Mouse (Mus musculus) MEL (cell line): Measurements from ENCODE around the gene Rbm15. TPM values are rescaled to one million over a fixed set of nuclear protein-coding genes. Genes with fewer than 3 reads are reported as not detected.

Experiments used
- DNase-seq: peaks from one replicate; pipeline ENCODE4 v3.0.0; 2011; ENCODE audit warnings: low read depth, low spot score
- H3K27ac ChIP-seq: 2 replicates; pipeline ENCODE4 v1.5.1; 2012; ENCODE audit warnings: low read depth, mild to moderate bottlenecking, control low read depth, low read length, moderate library complexity; ENCODE audit not compliant: control insufficient read depth
- H3K27me3 ChIP-seq, 2 experiments: fragments of 150-350 bp in 1 of 2; sonication (generic) in 1 of 2; 2 replicates each; pipeline ENCODE4 v1.6.1; 2012; ENCODE audit warnings: low read length in 2 of 2, mild to moderate bottlenecking in 2 of 2, improper control_type of control experiment in 1 of 2, moderate library complexity in 1 of 2; ENCODE audit not compliant: insufficient read depth in 2 of 2, control insufficient read depth in 1 of 2
- H3K36me3 ChIP-seq, 2 experiments: 2 replicates each; pipeline ENCODE4 v1.6.1; 2012 to 2014; ENCODE audit warnings: low read length in 2 of 2, improper control_type of control experiment in 1 of 2, inconsistent platforms in 1 of 2, mild to moderate bottlenecking in 1 of 2; ENCODE audit not compliant: insufficient read depth in 2 of 2, control insufficient read depth in 1 of 2
- H3K4me1 ChIP-seq, 2 experiments: fragments of 150-350 bp in 1 of 2; sonication (generic) in 1 of 2; 2 replicates each; pipeline ENCODE4 v1.6.1; 2012; ENCODE audit warnings: low read length in 2 of 2, improper control_type of control experiment in 1 of 2, mild to moderate bottlenecking in 1 of 2; ENCODE audit not compliant: insufficient read depth in 2 of 2, control insufficient read depth in 1 of 2
- H3K4me3 ChIP-seq, 2 experiments: fragments of 150-350 bp in 1 of 2; sonication (generic) in 1 of 2; 2 replicates each; pipeline ENCODE4 v1.5.1; 2012; ENCODE audit warnings: low read depth in 2 of 2, low read length in 2 of 2, mild to moderate bottlenecking in 2 of 2, moderate library complexity in 2 of 2, control low read depth in 1 of 2, improper control_type of control experiment in 1 of 2; ENCODE audit not compliant: control insufficient read depth in 1 of 2, insufficient read depth in 1 of 2
- H3K79me2 ChIP-seq: 2 replicates; pipeline ENCODE4 v1.6.1; 2012; ENCODE audit warnings: mild to moderate bottlenecking, low read length, moderate library complexity; ENCODE audit not compliant: control insufficient read depth, poor library complexity, insufficient read depth
- H3K9ac ChIP-seq: 2 replicates; pipeline ENCODE4 v1.6.1; 2012; ENCODE audit warnings: low read depth, mild to moderate bottlenecking, control low read depth, low read length, moderate library complexity; ENCODE audit not compliant: control insufficient read depth, poor library complexity, severe bottlenecking
- H3K9me3 ChIP-seq: fragments of 150-350 bp; sonication (generic); replicated peaks from 2 replicates; pipeline ENCODE4 v1.6.1; 2012; ENCODE audit warnings: mild to moderate bottlenecking, low read length, improper control_type of control experiment, moderate library complexity; ENCODE audit not compliant: insufficient read depth
- BHLHE40 ChIP-seq: IDR thresholded peaks from 2 replicates; pipeline ENCODE4 v1.6.1; 2012; ENCODE audit warnings: low read depth, mild to moderate bottlenecking, inconsistent platforms, low read length, improper control_type of control experiment, borderline replicate concordance
- CHD1 ChIP-seq: IDR thresholded peaks from 2 replicates; pipeline ENCODE4 v1.6.1; 2012; ENCODE audit warnings: low read depth, mild to moderate bottlenecking, inconsistent platforms, low read length, improper control_type of control experiment
- CHD2 ChIP-seq: IDR thresholded peaks from 2 replicates; pipeline ENCODE4 v1.6.1; 2011; ENCODE audit warnings: low read length, improper control_type of control experiment
- CTCF ChIP-seq, 3 experiments: IDR thresholded peaks in 2 of 3; conservative IDR thresholded peaks in 1 of 3; 2 replicates each; pipeline ENCODE4 v1.5.1; 2011 to 2012; ENCODE audit warnings: low read length in 3 of 3, low read depth in 2 of 3, mild to moderate bottlenecking in 2 of 3, improper control_type of control experiment in 1 of 3, inconsistent platforms in 1 of 3, mixed read lengths in 1 of 3, moderate library complexity in 1 of 3; ENCODE audit not compliant: control insufficient read depth in 1 of 3, insufficient read depth in 1 of 3, poor library complexity in 1 of 3, severe bottlenecking in 1 of 3
- E2F4 ChIP-seq: IDR thresholded peaks from 2 replicates; pipeline ENCODE4 v1.6.1; 2011; ENCODE audit warnings: low read depth, low read length, improper control_type of control experiment, borderline replicate concordance
- EP300 ChIP-seq, 2 experiments: IDR thresholded peaks; 2 replicates each; pipeline ENCODE4 v1.6.1; 2011; ENCODE audit warnings: improper control_type of control experiment in 2 of 2, low read length in 2 of 2, low read depth in 1 of 2, mild to moderate bottlenecking in 1 of 2
- GABPA ChIP-seq: IDR thresholded peaks from 2 replicates; pipeline ENCODE4 v1.6.1; 2012; ENCODE audit warnings: low read depth, mild to moderate bottlenecking, inconsistent platforms, low read length, improper control_type of control experiment, moderate library complexity
- HCFC1 ChIP-seq: IDR thresholded peaks from 2 replicates; pipeline ENCODE4 v1.6.1; 2012; ENCODE audit warnings: low read depth, mild to moderate bottlenecking, inconsistent platforms, low read length, improper control_type of control experiment, moderate library complexity
- JUND ChIP-seq: IDR thresholded peaks from 2 replicates; pipeline ENCODE4 v1.6.1; 2011; ENCODE audit warnings: low read depth, mild to moderate bottlenecking, improper control_type of control experiment, low read length
- MAX ChIP-seq: IDR thresholded peaks from 2 replicates; pipeline ENCODE4 v1.6.1; 2011; ENCODE audit warnings: low read length, improper control_type of control experiment
- MAZ ChIP-seq: IDR thresholded peaks from 2 replicates; pipeline ENCODE4 v1.6.1; 2012; ENCODE audit warnings: low read depth, mild to moderate bottlenecking, inconsistent platforms, low read length, improper control_type of control experiment
- MXI1 ChIP-seq: IDR thresholded peaks from 2 replicates; pipeline ENCODE4 v1.6.1; 2011; ENCODE audit warnings: mild to moderate bottlenecking, low read depth, low read length, improper control_type of control experiment
- MYC ChIP-seq: IDR thresholded peaks from 2 replicates; pipeline ENCODE4 v1.6.1; 2011; ENCODE audit warnings: low read depth, mild to moderate bottlenecking, low read length, improper control_type of control experiment, moderate library complexity
- NRF1 ChIP-seq: IDR thresholded peaks from 2 replicates; pipeline ENCODE4 v1.6.1; 2014; ENCODE audit warnings: low read depth, mild to moderate bottlenecking, inconsistent platforms, low read length, improper control_type of control experiment, moderate library complexity; ENCODE audit not compliant: poor library complexity, insufficient read depth, severe bottlenecking
- POLR2AphosphoS2 ChIP-seq: IDR thresholded peaks from 2 replicates; pipeline ENCODE4 v1.6.1; 2011; ENCODE audit warnings: low read length, improper control_type of control experiment
- RCOR1 ChIP-seq: IDR thresholded peaks from 2 replicates; pipeline ENCODE4 v1.6.1; 2012; ENCODE audit warnings: low read depth, mild to moderate bottlenecking, inconsistent platforms, low read length, improper control_type of control experiment
- SIN3A ChIP-seq: IDR thresholded peaks from 2 replicates; pipeline ENCODE4 v1.6.1; 2012; ENCODE audit warnings: low read length, improper control_type of control experiment, inconsistent platforms
- TAL1 ChIP-seq: IDR thresholded peaks from 2 replicates; pipeline ENCODE4 v1.6.1; 2012; ENCODE audit warnings: mild to moderate bottlenecking, inconsistent platforms, low read length, moderate library complexity, mixed read lengths
- TBP ChIP-seq: IDR thresholded peaks from 2 replicates; pipeline ENCODE4 v1.8.0; 2011; ENCODE audit warnings: low read depth, low read length, improper control_type of control experiment
- UBTF ChIP-seq: IDR thresholded peaks from 2 replicates; pipeline ENCODE4 v1.6.1; 2012; ENCODE audit warnings: low read depth, mild to moderate bottlenecking, inconsistent platforms, low read length, improper control_type of control experiment, moderate library complexity, borderline replicate concordance; ENCODE audit not compliant: insufficient read depth
- USF1 ChIP-seq: IDR thresholded peaks from 2 replicates; pipeline ENCODE4 v1.6.1; 2014; ENCODE audit warnings: low read depth, mild to moderate bottlenecking, inconsistent platforms, low read length, improper control_type of control experiment, moderate library complexity
- ZC3H11A ChIP-seq: IDR thresholded peaks from 2 replicates; pipeline ENCODE4 v1.6.1; 2012; ENCODE audit warnings: low read depth, mild to moderate bottlenecking, inconsistent platforms, low read length, improper control_type of control experiment
- ZMIZ1 ChIP-seq: IDR thresholded peaks from 2 replicates; pipeline ENCODE4 v1.6.1; 2012; ENCODE audit warnings: low read depth, mild to moderate bottlenecking, inconsistent platforms, low read length, improper control_type of control experiment, moderate library complexity
- ZNF384 ChIP-seq: IDR thresholded peaks from 2 replicates; pipeline ENCODE4 v1.6.1; 2012; ENCODE audit warnings: low read depth, mild to moderate bottlenecking, inconsistent platforms, low read length, improper control_type of control experiment
- polyA plus RNA-seq, 2 experiments: library from polyadenylated mRNA; stranded (reverse) in 1 of 2; unstranded in 1 of 2; fragments of >175 nt in 1 of 2; fragments of >200 nt in 1 of 2; gene quantifications; 2 replicates each; pipeline versions ENCODE4 v1.2.1 to v1.2.4; 2012; ENCODE audit warnings: low replicate concordance in 2 of 2, low read depth in 1 of 2; ENCODE audit not compliant: insufficient read length in 2 of 2, insufficient read depth in 1 of 2, missing spikeins in 1 of 2
- total RNA-seq: library from RNA; depleted of rRNA; stranded (reverse); fragments of 300-350 nt; gene quantifications from 2 replicates; pipeline ENCODE4 v1.2.3, GENCODE M21; 2012

Gene Rbm15
- total and polyA plus RNA-seq, 3 experiments, result 18.1 to 29.4 TPM; not detected in 1

GRCm38 (mm10) chr3:107356964-107357441, 23.5 kb upstream of the Rbm15 start (continued):
- TF ChIP-seq TBP, result peak; percentile 19; the same call in 1 of the 2 replicates
- TF ChIP-seq EP300 (IDR thresholded peaks at IDR 0.05; ENCODE audit: low read depth in 1 of 2, low read length in 2 of 2), result no peak

- Histone ChIP-seq H3K27me3 (peaks cover 0 to 8% of the 10 kb centered on the region in 2 experiments; a peak in 3 of 4 replicates), H3K79me2 (no peaks in the 10 kb centered on the region), H3K9ac (no peak overlapping the region), H3K9me3 (no peaks in the 10 kb centered on the region)
- TF ChIP-seq USF1, result no peak
- TF ChIP-seq POLR2AphosphoS2, result no peak
- no peak for TF ChIP-seq SIN3A
- no peak for TF ChIP-seq TAL1
- TF ChIP-seq RCOR1, result no peak
- TF ChIP-seq EP300 (IDR thresholded peaks at IDR 0.05; ENCODE audit: low read depth in 1 of 2, low read length in 2 of 2), result peak in 1 of 2 experiments; percentile 36; a peak in 1 of 4 replicates
- no peak for TF ChIP-seq MAZ
- TF ChIP-seq ZNF384, result peak; percentile 52
- TF ChIP-seq GABPA, result no peak
- no peak for TF ChIP-seq JUND
- TF ChIP-seq, all 39 proteins: peak for 2
- DNase-seq, result peak; percentile 42
- H3K4me1 ChIP-seq, result peaks cover 0 to 26% of the 10 kb centered on the region in 2 experiments
- peaks cover 0 to 17% of the 10 kb centered on the region in 2 experiments; a peak in 2 of 4 replicates for H3K36me3 ChIP-seq
- H3K4me3 ChIP-seq, result no peak overlapping the region
- peak overlapping the region; percentile 54 for H3K27ac ChIP-seq
Observed at GRCm38 (mm10) chr3:107355618-107356260, 22.3 kb upstream of the Rbm15 start.

GRCm38 (mm10) chr3:107351706-107352105, 18.2 kb upstream of the Rbm15 start:
- peaks cover 0 to 2% of the 10 kb centered on the region in 2 experiments; a peak in 1 of 4 replicates for H3K27me3 ChIP-seq
- no peak for DNase-seq
- H3K27ac ChIP-seq, result no peak overlapping the region
- H3K4me3 ChIP-seq, result no peak overlapping the region
- H3K4me1 ChIP-seq, result peaks cover 0 to 24% of the 10 kb centered on the region in 2 experiments
- TF ChIP-seq CHD2 (no peak), HCFC1 (no peak), MAZ (no peak), EP300 (IDR thresholded peaks at IDR 0.05; ENCODE audit: low read depth in 1 of 2, low read length in 2 of 2) (no peak), BHLHE40 (no peak), NRF1 (no peak), MAX (no peak), ZC3H11A (no peak), USF1 (no peak), TAL1 (no peak), UBTF (no peak), E2F4 (no peak), MYC (no peak), MXI1 (no peak), ZNF384 (no peak), CHD1 (no peak), CTCF (IDR thresholded peaks at IDR 0.05 in 2 of 3, conservative IDR thresholded peaks at IDR 0.05 in 1 of 3; ENCODE audit: control insufficient read depth in 1 of 3, insufficient read depth in 1 of 3, low read depth in 2 of 3, low read length in 3 of 3, poor library complexity in 1 of 3, severe bottlenecking in 1 of 3) (no peak), POLR2AphosphoS2 (no peak), GABPA (no peak), ZMIZ1 (no peak)
- peaks cover 0 to 17% of the 10 kb centered on the region in 2 experiments; a peak in 2 of 4 replicates for H3K36me3 ChIP-seq
- H3K79me2 ChIP-seq, result no peaks in the 10 kb centered on the region
- no peaks in the 10 kb centered on the region for H3K9me3 ChIP-seq
- H3K9ac ChIP-seq, result no peak overlapping the region
